Mouse (Mus musculus) thymus, postnatal 36 days (tissue): Measurements from ENCODE around the gene Lsamp.

Experiments
- DNase-seq, 2 experiments: peaks; one replicate each; pipeline ENCODE4 v3.0.0; 2022; ENCODE audit warnings: mixed read lengths in 2 of 2

The Lsamp gene

DNA sequence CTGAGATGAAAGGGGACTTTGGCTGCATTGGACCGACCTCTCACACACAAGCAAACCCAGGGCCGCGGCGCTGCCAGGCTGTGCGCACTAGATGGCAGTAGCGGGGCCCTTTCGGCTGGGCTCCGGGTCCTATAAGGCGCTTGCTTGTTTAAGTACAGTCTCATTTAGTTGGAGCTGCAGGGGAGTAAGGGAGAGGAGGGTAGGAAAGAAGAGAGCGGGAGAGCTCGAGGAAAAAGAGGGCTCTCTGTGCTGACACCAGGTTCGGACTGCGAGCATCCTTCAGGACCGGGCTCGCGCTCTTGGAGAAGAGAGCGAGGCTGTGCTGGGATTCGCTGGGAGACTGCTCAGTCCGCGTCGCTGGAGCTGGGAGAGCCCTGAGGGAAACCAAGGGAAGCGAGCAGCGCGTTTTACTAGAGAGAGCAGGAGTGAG is at the start of gene Lsamp:
Lsamp (plus strand) TSS at position 157 of the 430 bp plus-strand sequence.
- no peak for DNase-seq

DNA sequence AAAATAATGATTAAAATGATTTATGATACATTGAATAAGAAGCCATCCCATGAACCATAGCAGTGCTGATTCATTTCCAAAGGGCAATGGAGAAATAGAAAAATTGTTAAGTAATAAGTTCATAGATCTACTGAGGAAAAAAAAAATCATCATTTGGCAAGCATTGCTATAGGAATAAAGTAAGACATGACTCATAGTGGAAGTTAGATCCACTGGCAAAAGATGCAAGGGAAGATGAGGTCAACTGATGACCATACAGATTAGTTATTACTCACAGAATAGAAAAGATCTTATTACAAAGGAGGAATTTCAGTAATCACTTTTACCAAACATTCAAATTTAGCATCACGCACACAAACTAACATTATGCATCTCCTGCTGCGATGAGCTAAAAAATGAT is 26.5 kb upstream of the Lsamp start:
- no peak for DNase-seq

DNA sequence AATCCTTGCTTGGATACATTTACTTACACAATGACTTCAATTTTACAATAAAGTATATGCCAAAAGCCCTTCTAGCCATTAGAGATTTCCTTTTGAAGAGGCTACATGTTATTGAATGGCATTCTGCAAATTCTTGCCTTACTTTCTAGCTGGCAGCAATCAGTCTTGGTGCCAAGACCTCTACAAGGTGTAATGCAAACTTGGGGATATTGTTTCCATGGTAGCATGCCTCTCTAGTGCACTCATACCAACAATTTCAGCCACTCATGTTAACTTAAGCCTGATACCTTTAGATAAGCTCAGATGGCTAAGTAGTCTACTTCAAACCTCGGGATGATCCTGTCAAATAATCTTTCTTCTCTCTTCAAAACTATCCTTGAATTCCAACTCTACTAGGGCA is 11.4 kb upstream of the Lsamp start:
- no peak for DNase-seq

DNA sequence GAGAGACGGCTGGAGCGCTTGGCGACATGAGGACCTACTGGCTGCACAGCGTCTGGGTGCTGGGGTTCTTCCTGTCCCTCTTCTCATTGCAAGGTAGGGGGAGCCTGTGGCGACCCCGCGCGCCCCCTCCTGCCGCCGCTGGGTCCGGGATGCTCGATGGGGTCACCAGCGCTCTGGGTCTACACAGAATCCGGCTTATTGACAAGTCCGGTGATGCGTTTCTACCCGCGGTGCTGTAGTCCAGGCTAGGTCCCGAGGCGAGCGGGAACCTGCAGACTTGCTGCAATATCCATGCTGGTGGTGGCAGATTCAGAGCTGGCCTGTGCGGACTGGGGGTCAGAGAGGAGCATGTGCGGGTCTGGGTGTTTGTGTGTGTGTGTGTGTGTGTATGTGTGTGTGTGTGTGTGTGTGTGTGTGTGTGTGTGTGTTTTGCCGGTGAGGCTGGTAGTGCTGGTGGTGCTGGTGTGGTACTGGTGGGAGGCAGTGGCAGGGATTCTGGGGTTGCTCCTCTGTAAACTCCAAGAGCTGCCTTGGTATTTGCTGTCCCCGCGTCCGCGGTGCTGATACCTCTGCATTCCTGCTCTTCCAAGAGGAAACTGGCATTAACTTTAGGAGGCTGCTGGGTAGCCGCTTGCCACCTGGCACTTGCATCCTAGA is 602 bp downstream of the Lsamp start:
- DNase-seq = no peak

DNA sequence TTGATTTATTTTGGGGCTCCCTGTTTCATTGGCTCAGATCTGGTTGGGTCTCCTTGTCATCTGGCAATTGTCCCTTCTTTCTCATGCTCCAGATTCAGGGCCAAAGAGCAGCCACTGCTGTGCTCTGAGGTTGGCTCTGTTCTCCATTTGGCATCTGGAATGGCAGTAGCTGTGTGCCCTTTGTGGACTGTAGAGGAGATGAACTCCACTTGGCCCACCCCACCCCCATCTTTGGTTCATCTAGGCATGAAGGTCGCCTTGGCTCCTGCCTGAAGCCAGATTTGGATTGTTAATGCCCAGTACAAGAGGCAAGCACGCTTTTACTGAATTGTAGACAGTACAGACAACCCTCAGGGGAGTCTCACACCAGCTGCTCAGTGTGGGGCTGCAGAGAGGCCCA is 4.3 kb downstream of the Lsamp start:
- DNase-seq = no peak

DNA sequence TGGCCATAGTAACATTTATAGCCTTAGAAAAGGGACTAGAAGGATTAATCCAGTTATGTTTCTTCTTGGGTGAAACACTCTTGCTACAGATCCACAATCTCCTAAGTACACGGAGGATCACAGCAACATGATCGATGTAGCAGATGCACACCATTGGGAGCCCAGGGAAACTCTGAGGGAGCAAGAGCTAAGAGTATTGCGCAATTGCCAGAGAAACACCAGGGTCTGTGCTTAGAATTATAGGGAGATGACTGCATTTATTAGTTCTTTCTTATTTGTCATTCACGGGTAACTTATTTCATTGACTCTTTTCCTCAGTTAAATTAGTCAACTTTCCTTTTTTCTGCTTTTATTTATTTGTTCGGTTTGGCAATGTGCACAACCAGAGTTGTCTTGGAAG is 10.7 kb downstream of the Lsamp start:
- DNase-seq = no peak

DNA sequence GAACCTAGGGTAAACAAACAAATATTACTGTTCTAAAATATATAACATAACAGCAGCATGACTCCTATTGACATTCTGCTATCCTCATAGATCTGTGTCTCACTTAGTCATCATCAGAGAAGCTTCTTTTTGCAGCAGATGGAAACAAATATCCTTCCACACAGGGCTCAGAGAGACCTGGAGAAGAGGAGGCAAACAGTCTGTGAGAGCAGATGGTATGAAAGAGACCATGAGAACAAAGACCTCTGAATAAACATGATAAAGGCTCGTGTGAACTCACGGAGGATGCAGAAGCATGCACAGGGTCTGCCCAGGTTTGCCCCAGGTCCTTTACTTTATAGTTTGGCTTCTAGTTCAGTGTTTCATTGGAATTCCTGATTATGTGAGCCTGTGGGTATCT is 24.6 kb downstream of the Lsamp start:
- DNase-seq = no peak

DNA sequence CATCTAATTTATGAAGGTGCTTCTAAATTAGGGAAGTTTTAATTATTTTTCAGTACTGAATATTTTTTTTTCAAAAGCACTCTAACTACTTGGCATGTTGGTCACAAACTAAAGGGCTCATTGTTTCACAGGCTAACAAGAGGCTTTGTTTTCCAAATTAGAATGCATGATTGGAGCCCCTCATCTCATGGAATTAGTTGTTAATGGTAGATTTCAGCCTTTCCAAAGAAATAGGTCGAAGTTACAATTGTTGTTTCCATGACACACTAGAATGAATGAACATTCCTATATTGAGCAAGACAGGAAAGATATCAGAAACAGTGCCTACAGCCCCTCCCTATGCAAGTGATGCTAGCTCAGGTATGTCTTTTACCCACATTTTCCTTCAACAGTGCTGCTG is 26.9 kb downstream of the Lsamp start:
- no peak for DNase-seq

DNA sequence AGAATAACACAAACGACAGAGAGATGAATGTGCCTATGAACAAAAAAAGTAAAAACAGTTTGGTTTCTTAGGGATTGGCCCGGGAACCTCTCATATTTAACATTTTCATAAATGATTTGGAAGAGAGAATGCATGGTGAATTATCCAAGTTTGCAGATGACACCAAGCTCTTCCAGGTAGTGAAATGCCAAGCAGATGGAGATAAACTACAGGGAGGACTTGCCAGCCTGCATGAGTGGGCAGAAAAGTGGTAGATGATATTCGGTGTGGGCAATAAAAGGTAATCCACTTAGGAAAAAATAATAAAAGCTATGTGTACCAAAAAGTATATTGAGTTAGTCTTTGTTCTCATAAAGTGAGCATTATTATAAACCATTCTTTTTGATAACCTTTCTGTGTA is 38.5 kb downstream of the Lsamp start:
- no peak for DNase-seq

DNA sequence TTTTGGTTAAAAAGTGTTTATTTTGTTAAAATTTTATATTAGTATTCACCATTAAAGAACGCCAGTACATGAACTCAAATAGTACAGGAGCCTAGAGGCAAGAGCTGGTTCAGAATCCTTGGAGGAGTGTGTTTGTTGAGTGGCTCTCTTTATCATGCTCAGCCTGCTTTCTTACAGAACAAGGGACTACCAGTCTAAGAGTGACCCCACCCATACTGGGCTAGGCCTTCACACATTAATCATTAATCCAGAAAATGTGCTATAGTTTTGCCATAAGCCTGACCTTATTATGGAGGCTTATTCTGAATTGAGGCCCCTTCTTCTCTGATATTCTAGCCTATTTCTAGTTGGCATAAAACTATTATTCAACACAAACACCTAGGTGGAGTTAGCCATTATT is 52.6 kb downstream of the Lsamp start:
- DNase-seq = no peak

DNA sequence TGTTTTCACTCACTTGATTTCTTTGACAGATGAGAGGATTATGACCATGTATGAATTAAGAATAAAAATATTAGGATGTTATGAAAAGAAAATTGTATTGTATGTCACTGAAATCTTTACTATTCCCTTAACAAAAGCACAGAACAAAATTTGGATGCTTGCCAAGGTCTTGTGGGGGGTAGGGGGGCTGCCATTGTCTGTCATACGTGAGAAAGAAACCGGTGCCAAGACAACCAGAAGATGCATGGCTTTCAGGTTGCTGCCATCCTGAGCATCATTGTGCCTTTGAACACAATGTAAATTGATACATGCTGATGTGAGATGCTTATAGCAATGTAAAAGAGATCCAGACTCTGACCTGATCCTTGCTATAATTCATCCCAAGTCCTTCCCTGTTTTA is 75.4 kb downstream of the Lsamp start:
- DNase-seq = no peak

DNA sequence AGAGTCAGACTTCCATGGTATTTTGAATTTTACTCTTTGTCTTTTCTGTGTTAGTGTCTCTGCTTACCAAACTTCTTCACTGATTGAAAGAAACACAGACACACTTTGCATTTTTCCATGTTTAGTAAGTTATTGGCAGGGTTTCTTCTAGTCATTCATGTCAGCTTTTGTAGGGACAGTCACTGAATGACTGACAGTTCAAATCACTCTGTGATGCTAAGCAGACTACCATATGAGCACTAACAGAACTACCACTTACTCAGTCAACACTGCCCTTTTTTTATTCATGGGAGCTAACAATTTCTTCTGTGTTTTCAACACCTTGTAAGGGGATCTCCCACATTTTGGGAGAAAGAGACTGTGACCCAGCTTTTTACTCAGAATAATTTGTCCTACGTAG is 75.8 kb downstream of the Lsamp start:
- no peak for DNase-seq

DNA sequence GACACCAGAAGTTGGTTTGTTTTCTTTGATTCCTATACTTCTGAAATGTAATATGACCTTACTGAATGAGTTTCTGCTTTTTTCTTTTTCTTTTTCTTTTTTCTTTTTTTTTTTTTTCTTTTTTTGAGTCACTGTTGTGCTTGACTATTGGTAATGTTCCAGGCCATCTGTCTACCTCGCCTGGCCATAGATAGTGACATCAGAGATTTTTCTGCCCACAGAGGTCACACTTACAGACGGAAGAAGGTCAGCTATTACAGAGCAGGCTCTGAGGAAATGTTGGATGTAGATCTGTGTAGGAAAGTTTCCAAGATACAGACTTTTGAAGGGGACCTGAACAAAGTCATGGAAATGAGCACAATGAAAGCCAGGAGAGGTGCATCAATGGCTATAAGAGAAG is 76.3 kb downstream of the Lsamp start:
- no peak for DNase-seq

DNA sequence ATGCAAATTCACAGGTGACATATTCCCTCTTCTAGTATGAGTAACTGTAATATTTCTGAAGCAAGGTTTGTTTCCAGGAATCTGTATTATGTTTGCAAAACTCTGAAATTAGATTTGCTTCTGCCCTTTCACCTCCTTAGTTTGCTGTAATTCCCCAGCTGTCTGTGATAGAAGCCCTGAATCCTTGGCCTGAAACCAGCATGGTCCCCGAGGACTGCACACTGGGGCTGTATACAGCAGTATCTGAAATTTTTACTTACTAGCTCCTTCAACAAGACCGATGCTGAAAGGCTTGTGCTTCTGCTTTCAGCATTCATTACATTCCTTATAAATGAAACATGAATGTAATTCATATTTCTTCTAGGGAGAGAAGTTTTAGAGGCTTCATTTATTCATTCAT is 91.4 kb downstream of the Lsamp start:
- DNase-seq = no peak

DNA sequence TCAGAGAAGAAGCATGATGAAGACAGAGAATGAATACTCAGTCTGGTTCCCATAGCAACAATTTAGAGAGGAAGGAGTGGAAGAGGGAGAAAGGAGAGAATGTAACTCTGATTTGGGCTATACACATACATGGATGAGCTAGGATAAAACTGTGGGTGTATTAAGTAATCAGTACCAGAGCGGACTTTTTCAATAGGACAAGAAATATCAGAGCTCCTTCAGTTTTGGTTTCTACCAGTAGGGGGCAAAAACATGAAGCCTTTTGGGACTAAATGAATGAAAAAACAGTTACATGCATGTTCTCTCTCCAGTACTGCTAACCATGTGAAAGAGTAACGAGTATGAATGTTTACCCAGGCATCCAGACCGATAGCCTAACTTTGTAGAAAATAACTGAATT is 96.1 kb downstream of the Lsamp start:
- no peak for DNase-seq

DNA sequence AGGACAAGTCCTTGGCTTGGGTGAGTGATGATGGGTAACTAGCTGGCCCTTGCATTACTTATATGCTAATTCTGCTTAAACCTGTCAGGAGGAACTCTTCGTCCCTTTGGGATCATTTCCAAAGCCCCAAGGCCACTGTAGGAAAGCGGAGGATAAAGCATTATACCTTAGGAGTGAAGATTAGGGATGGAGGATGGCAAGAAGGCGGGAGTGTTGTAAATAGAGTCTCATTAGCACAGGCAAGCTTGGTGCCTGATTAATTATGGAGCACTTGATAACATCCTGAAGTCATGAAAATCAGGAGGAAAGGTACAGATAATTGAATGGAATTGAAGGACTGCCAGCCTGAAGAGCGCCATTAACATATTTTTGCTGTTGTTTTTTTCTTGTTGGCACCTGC is 120.2 kb downstream of the Lsamp start:
- DNase-seq = no peak

DNA sequence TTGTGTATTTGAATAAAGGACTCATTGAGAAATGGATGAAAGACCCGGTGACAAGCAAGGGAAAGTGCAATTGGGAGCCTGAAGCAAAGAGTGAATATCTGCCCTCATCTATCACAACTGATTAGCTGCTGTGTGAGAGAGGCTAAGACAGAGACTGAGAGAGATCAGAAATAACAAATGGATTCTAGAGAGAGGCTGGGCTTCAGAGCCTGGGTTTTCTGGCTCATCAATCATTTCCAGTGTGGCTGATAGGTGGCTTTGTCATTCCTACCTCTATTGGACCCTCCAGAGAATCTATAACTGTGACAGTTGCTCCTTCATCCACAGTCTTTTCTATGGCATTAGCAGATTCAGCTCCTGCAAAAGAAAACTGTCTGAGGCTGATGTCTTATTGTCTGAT is 198.8 kb downstream of the Lsamp start:
- DNase-seq = no peak

DNA sequence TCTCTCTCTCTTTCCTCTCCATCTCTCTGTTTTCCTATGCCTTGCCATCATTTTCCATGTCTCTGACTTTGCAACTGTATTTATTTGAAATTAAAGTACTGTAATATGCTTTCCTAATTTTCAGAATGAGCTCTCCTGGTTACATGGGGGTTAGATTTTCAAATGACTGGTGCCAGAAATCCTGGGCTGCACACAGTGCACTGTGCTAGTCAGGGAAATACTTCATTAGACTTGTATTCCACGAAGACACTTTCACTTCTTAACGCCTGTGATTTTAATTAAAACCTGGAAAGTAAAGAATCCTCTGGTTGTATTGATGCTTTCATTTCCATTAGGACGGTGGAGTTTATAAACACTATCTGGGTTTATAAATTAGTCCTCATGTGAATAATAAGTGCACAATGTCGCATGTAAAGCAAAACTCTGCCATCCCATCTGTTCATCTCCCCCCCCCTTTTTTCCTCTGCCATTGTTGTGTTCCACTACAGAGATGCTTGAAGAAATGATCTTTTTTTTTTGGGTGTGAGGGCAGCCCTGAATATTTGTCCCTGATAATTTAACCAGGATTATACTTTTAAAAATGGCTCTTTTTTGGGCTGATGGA is 203.9 kb downstream of the Lsamp start:
- no peak for DNase-seq

DNA sequence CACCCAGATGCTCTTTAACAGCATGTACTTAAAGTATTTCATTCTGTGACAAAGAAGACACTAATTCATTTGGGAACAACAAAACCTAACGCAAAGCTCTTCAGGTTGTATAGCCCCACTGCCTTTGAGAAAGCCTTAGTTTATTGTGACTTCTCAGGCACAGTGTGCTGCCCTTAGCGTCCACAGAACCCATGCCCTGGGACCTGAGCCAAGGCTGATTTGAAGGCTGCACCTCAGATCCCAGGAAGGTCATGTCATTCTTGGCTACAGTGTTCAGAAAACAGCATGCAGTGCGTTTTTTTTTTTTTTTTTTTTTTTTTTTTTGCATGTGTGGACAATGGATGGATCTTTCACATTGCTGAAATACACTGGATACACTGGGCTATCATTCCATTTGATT is 210.2 kb downstream of the Lsamp start:
- no peak for DNase-seq

DNA sequence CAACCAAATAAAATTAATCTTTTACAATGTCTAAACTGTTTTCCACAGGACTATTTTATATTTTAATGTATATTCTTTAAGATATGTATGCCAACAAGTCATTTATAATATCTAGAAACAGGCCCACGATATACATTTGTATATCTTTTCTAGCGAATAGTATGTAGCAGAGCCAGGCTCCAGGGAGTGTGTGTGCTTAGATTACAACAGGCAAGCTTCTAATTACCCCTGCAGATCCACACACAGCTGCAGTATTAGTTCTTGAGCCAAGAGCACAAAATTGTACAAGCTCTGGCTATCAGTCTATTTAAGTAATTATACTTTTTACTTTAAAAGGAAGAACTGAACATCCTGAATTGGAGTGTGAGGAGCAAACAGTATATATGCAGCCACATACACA is 210.7 kb downstream of the Lsamp start:
- no peak for DNase-seq

DNA sequence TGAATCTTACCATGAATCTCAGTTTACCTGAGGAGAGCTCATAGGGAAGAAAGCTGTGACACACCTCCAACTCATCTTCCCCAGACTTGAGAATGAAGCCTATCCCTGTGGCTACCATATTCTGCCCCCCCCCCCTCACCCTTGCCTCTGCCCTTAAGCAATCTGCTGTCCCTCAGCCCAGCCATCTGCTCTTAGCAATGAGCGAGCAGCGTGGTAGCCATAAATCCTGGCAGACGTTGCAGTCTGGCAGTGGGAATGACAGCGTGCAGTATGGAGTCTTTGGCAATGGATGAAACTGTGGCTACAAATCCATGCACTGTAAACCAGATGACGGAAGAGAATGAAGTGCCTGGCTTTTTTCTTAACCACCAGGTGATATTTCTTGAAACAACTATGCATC is 244.5 kb downstream of the Lsamp start:
- no peak for DNase-seq

DNA sequence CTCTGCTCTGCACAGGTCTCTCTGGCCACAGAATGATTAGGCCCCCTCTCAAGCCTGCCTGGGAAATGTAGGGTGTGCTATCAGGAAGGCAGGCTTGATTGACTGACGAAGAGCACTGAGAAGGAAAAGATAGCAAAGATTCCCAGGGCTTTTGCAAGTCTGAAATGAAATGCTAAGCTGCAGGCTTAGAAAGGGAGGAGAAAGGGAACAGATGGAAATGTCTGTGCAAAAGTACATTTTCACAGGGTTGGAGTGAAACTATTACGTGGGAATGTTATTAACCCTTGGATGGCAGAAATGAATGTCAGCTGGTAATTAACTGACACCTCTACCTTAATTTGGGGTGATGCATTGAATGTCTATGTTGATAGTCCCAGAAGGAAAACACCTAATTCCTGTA is 248.9 kb downstream of the Lsamp start:
- no peak for DNase-seq

DNA sequence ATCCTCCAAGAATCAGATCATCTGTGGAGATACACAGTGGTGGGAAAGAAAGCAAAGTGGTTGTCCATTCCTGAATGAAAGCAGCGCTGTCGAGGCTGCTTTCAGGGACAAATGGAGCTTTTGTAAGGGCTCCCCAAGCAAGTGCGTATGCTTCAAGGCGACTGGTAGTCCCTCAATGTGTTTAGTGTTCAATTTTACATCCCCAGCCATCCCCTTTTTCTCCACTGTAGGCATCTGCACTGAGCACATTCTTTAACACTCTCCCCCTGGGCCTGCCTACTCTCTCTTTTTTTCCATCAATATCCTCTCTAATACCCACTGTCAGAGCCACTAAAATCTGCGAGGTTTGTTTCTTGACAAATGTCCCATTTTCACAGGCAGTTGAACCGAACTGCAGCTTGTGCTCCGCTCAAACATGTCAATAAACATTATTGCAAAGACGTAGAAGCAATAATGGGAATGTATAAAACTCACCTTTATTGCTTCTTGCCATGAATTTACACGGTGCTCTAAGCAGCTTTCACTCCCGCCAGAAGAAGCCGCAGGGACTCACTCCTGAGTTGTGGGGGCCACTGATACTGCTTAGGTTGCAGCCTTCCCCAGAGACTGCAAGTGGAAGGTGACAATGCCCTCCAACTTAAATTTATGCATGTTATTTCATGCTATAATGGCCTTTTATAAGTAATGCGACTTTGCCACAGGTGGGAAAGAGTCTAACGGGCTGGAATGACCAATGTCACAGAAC is 250.2 kb downstream of the Lsamp start:
- DNase-seq = no peak

DNA sequence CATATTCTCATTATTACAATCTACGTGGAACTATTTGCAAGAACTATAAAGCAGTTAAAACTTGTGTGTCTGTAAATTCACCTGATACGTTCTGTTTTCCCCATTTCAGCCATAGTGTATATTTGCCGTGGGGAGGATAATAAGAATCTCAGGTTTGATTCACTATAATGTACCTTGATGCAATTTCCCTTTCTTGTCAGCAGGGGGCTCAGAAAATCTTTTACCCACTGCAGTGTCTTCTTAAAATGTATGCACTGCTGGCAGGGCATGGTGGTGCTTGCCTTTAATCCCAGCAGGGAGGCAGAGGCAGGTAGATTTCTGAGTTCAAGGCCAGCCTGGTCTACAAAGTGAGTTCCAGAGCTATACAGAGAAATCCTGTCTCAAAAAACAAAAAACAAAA is 287.7 kb downstream of the Lsamp start:
- DNase-seq = no peak

DNA sequence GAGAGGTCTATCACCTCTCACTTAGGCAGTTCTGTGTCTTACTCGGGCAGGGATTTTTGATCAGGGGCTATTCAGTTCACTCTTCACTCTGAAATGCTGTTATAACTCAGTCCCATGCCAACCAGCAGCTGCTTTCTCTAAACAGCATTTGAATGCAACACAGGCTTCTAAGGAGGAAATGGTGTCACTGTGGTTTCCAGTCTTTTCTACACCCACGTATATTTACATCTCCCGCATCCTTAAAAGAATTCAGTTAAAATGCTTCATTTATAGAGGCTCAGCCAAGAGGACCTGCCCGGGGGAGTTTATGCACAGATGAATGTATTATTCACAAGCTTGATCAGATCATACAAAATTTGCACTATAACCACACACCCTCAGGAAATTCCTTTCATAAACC is 306.0 kb downstream of the Lsamp start:
- DNase-seq = no peak
